Mouse (Mus musculus): Measurements from ENCODE around the gene Gm49027. TPM values are rescaled to one million over a fixed set of nuclear protein-coding genes. Genes with fewer than 3 reads are reported as not detected.

The Gm49027 gene
- polyA plus RNA-seq, 1 experiment, result 5.6 TPM

GRCm38 (mm10) chr5:123489935-123490334 lies 35.4 kb downstream of the Gm49027 start:
- no peaks in the 10 kb centered on the region for H3K27me3 ChIP-seq (ENCODE audit: control insufficient read depth, insufficient read depth, low read length)
- no peaks in the 10 kb centered on the region; the same call in 1 of the 2 replicates for H3K4me1 ChIP-seq (ENCODE audit: control insufficient read depth, insufficient read depth, low read length)
- no peak overlapping the region for H3K27ac ChIP-seq (ENCODE audit: insufficient read depth, low read length)
- no peak for TF ChIP-seq POLR2A (IDR thresholded peaks at IDR 0.05; ENCODE audit: borderline replicate concordance, insufficient read depth, low read length)
- TF ChIP-seq CTCF (IDR thresholded peaks at IDR 0.05; ENCODE audit: borderline replicate concordance, insufficient read depth, low read depth, low read length), result no peak
- DNase-seq, result no peak
- no peak overlapping the region for H3K4me3 ChIP-seq (replicated peaks; ENCODE audit: insufficient read depth, low read depth, low read length)
- 74% methylated on average over 9 of the region's 9 CpGs for WGBS

GRCm38 (mm10) chr5:123489112-123489785 lies 36.0 kb downstream of the Gm49027 start, which contains the start of the genes Lrrc43 and Il31:
Gene Lrrc43 (plus strand): TSS chr5:123489305.
Gene Il31 (minus strand): TSS chr5:123489489.
- H3K27ac ChIP-seq (ENCODE audit: insufficient read depth, low read length), result no peak within 1 kb of the TSS
- no peak for DNase-seq
- H3K4me1 ChIP-seq (ENCODE audit: control insufficient read depth, insufficient read depth, low read length), result no peaks in the 10 kb centered on the region; the same call in 1 of the 2 replicates
- no peaks in the 10 kb centered on the region for H3K27me3 ChIP-seq (ENCODE audit: control insufficient read depth, insufficient read depth, low read length)
- 6% methylated on average over 25 of the region's 25 CpGs for WGBS
- TF ChIP-seq CTCF (IDR thresholded peaks at IDR 0.05; ENCODE audit: borderline replicate concordance, insufficient read depth, low read depth, low read length), result no peak
- no peak for TF ChIP-seq POLR2A (IDR thresholded peaks at IDR 0.05; ENCODE audit: borderline replicate concordance, insufficient read depth, low read length)
- H3K4me3 ChIP-seq (replicated peaks; ENCODE audit: insufficient read depth, low read depth, low read length), result no peak within 1 kb of the TSS

GRCm38 (mm10) chr5:123487659-123488395 lies 37.5 kb downstream of the Gm49027 start:
- Histone ChIP-seq H3K27ac (ENCODE audit: insufficient read depth, low read length) (no peak overlapping the region), H3K4me3 (replicated peaks; ENCODE audit: insufficient read depth, low read depth, low read length) (no peak overlapping the region), H3K27me3 (ENCODE audit: control insufficient read depth, insufficient read depth, low read length) (no peaks in the 10 kb centered on the region), H3K4me1 (ENCODE audit: control insufficient read depth, insufficient read depth, low read length) (no peaks in the 10 kb centered on the region; the same call in 1 of the 2 replicates)
- whole genome bisulfite sequencing, result 85% methylated on average over 11 of the region's 11 CpGs
- TF ChIP-seq POLR2A (IDR thresholded peaks at IDR 0.05; ENCODE audit: borderline replicate concordance, insufficient read depth, low read length) (no peak), CTCF (IDR thresholded peaks at IDR 0.05; ENCODE audit: borderline replicate concordance, insufficient read depth, low read depth, low read length) (no peak)
- DNase-seq, result no peak

- H3K27ac ChIP-seq (ENCODE audit: insufficient read depth, low read length), result no peak overlapping the region
- WGBS, result 27% methylated on average over 5 of the region's 5 CpGs
- H3K4me3 ChIP-seq (replicated peaks; ENCODE audit: insufficient read depth, low read depth, low read length), result no peak overlapping the region
- H3K27me3 ChIP-seq (ENCODE audit: control insufficient read depth, insufficient read depth, low read length), result no peaks in the 10 kb centered on the region
- TF ChIP-seq POLR2A (IDR thresholded peaks at IDR 0.05; ENCODE audit: borderline replicate concordance, insufficient read depth, low read length), result no peak
- no peak for TF ChIP-seq CTCF (IDR thresholded peaks at IDR 0.05; ENCODE audit: borderline replicate concordance, insufficient read depth, low read depth, low read length)
- DNase-seq, result no peak
- H3K4me1 ChIP-seq (ENCODE audit: control insufficient read depth, insufficient read depth, low read length), result no peaks in the 10 kb centered on the region
These were observed 51.5 kb downstream of the Gm49027 start for GRCm38 (mm10) chr5:123473817-123474216.

GRCm38 (mm10) chr5:123470784-123471400 lies 54.4 kb downstream of the Gm49027 start:
- Histone ChIP-seq H3K4me3 (replicated peaks; ENCODE audit: insufficient read depth, low read depth, low read length) (no peak overlapping the region), H3K4me1 (ENCODE audit: control insufficient read depth, insufficient read depth, low read length) (no peaks in the 10 kb centered on the region), H3K27me3 (ENCODE audit: control insufficient read depth, insufficient read depth, low read length) (no peaks in the 10 kb centered on the region), H3K27ac (ENCODE audit: insufficient read depth, low read length) (no peak overlapping the region)
- TF ChIP-seq CTCF (IDR thresholded peaks at IDR 0.05; ENCODE audit: borderline replicate concordance, insufficient read depth, low read depth, low read length), result no peak
- TF ChIP-seq POLR2A (IDR thresholded peaks at IDR 0.05; ENCODE audit: borderline replicate concordance, insufficient read depth, low read length), result no peak
- 63% methylated on average over 10 of the region's 10 CpGs for WGBS
- DNase-seq, result no peak

GRCm38 (mm10) chr5:123464638-123465037 lies 60.6 kb downstream of the Gm49027 start:
- no peaks in the 10 kb centered on the region for H3K4me1 ChIP-seq (ENCODE audit: control insufficient read depth, insufficient read depth, low read length)
- H3K27ac ChIP-seq (ENCODE audit: insufficient read depth, low read length), result no peak overlapping the region
- DNase-seq, result no peak
- WGBS, result 84% methylated on average over 1 of the region's 1 CpGs
- no peak overlapping the region for H3K4me3 ChIP-seq (replicated peaks; ENCODE audit: insufficient read depth, low read depth, low read length)
- no peak for TF ChIP-seq CTCF (IDR thresholded peaks at IDR 0.05; ENCODE audit: borderline replicate concordance, insufficient read depth, low read depth, low read length)
- TF ChIP-seq POLR2A (IDR thresholded peaks at IDR 0.05; ENCODE audit: borderline replicate concordance, insufficient read depth, low read length), result no peak
- H3K27me3 ChIP-seq (ENCODE audit: control insufficient read depth, insufficient read depth, low read length), result no peaks in the 10 kb centered on the region

Other genes starting within 250 kb of the Gm49027 start
- gene Bcl7a, start 181.7 kb downstream of the Gm49027 start, polyA plus RNA-seq (2012; rRNA removed), result 28.9 and 29.4 TPM in 2 replicates
- 21.7 and 24.2 TPM in 2 replicates for gene Mlxip, start 130.7 kb downstream of the Gm49027 start, polyA plus RNA-seq (2012; rRNA removed)
- gene Lrrc43, start 36.2 kb downstream of the Gm49027 start, polyA plus RNA-seq (2012; rRNA removed), result 0.07 and 0.40 TPM in 2 replicates
- not detected in 2 replicates for gene Il31, start 36.0 kb downstream of the Gm49027 start, polyA plus RNA-seq (2012; rRNA removed)
- gene B3gnt4, start 15.0 kb downstream of the Gm49027 start, polyA plus RNA-seq (2012; rRNA removed), result 0.90 and 1.0 TPM in 2 replicates
- gene Diablo, start 1.3 kb downstream of the Gm49027 start, polyA plus RNA-seq (2012; rRNA removed), result 76.3 and 77.9 TPM in 2 replicates
- 49.7 and 54.1 TPM in 2 replicates for gene Vps33a, start 47.5 kb upstream of the Gm49027 start, polyA plus RNA-seq (2012; rRNA removed)
- gene Clip1, start 159.1 kb upstream of the Gm49027 start, polyA plus RNA-seq (2012; rRNA removed), result 117 and 128 TPM in 2 replicates
- 60.4 and 63.5 TPM in 2 replicates for gene Zcchc8, start 195.6 kb upstream of the Gm49027 start, polyA plus RNA-seq (2012; rRNA removed)
- 95.1 and 97.2 TPM in 2 replicates for gene Rsrc2, start 223.9 kb upstream of the Gm49027 start, polyA plus RNA-seq (2012; rRNA removed)
- gene Kntc1, start 224.2 kb upstream of the Gm49027 start, polyA plus RNA-seq (2012; rRNA removed), result 0.33 and 0.54 TPM in 2 replicates

Measured in cerebellum, adult 2 months (tissue).